Mouse (Mus musculus) bone marrow, adult 2 months (tissue): ENCODE measurements around the gene Nup62.

Source experiments
- CTCF ChIP-seq: fragments of 200-500 bp; IDR thresholded peaks from 2 replicates; pipeline ENCODE4 v1.5.1; 2011; ENCODE audit warnings: low read length, control low read depth; ENCODE audit not compliant: control insufficient read depth, insufficient read depth
- POLR2A ChIP-seq: fragments of 200-500 bp; IDR thresholded peaks from 2 replicates; pipeline ENCODE4 v1.6.1; 2011; ENCODE audit warnings: low read depth, mild to moderate bottlenecking, control low read depth, low read length, borderline replicate concordance; ENCODE audit not compliant: control insufficient read depth

- no peak; the same call in 1 of the 2 replicates for TF ChIP-seq CTCF
- peak; percentile 58; the same call in 1 of the 2 replicates for TF ChIP-seq POLR2A
Observed at GRCm38 (mm10) chr7:44848561-44849415, 32.9 kb downstream of the Nup62 start, which contains the start of the genes Akt1s1 and Tbc1d17.
